Mouse (Mus musculus): ENCODE data around the gene Rora.

Gene Rora

GRCm38 (mm10) chr9:68970074-68970473 lies 316.5 kb downstream of the Rora start:
- no peak for DNase-seq

DNA sequence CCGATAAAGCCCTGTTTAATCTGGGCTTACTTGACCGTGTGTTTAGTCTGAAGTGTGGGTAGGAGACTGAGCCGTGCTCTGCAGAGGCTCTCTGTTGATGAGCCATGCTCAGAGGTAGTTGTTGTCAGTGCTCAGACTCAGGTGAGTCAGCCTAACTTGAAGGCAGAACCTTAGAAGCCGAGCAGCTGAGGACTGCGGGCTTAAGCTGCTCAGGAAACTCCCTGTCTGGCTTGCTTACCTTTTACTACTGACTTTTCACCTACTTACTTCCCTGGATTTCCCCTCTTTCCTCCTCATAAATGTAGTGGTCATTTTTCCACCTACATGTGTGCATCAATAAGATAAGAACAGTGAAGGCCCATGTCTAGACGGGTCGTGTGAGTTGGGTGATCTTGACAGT lies 318.7 kb downstream of the Rora start:
- DNase-seq, result no peak

- no peak for DNase-seq
These were observed 320.9 kb downstream of the Rora start for GRCm38 (mm10) chr9:68974517-68974916.

DNA sequence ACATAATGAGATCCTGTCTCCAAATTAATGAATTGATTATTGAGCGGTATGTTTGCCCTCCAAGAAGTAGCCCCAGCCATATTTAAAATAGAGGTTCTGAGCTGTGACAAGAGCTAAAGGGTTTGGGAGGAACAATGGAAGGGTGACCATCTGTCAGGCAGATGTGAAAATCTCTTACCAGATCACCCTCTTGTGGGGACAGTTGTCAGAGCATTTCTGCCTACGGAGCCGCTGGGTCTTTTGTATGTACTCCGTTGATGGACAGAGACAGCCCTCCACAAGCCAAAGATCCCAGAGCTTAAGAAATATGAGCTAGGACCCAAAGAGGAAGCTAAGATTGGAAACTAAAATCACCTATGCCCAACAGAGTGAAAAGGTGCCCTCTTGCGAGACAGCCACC lies 322.6 kb downstream of the Rora start:
- DNase-seq, result no peak

GRCm38 (mm10) chr9:68976851-68977250 lies 323.3 kb downstream of the Rora start:
- DNase-seq, result no peak

- DNase-seq, result no peak
These were observed 325.1 kb downstream of the Rora start for GRCm38 (mm10) chr9:68978656-68979055.

- DNase-seq, result no peak
These were observed 326.5 kb downstream of the Rora start for GRCm38 (mm10) chr9:68980041-68980440.

DNA sequence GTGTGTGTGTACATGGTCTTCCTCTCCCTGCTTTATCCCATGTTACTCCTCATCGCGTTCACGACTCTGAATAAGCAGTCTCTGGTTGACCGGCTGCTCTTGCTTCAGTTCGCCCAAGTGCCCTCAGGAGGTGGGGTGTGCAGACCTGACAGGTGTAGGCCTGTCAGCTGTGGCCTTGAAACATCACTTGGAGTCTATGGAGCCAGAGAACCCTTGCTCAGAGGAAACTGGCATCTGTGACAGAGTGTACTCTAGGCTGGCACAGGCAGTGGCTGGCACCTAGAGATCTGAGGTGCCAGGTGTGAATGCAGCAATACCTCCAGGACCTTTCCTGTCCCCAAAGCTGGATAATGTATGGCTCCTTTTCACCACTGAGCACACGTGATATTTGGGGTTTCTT lies 331.5 kb downstream of the Rora start:
- no peak for DNase-seq

DNA sequence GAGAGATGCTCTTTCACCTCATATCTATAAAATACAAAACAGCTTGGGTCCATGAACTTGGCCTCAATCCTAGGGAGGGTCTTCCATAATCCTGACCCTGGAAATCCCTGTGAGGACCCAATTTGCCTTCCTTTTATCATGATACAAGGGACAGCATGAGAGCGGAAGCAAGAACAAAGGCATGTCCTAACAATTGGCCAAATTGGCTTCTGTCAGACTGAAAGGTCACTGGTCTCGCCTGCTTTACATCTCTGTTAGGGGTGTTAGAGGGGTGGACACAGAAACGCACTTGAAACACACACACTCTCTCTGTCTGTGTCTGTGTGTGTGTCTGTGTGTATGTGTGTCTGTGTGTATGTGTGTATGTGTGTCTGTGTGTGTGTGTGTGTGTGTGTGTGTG lies 332.2 kb downstream of the Rora start:
- no peak for DNase-seq

- no peak for DNase-seq
These were observed 333.9 kb downstream of the Rora start for GRCm38 (mm10) chr9:68987290-68988042.

DNA sequence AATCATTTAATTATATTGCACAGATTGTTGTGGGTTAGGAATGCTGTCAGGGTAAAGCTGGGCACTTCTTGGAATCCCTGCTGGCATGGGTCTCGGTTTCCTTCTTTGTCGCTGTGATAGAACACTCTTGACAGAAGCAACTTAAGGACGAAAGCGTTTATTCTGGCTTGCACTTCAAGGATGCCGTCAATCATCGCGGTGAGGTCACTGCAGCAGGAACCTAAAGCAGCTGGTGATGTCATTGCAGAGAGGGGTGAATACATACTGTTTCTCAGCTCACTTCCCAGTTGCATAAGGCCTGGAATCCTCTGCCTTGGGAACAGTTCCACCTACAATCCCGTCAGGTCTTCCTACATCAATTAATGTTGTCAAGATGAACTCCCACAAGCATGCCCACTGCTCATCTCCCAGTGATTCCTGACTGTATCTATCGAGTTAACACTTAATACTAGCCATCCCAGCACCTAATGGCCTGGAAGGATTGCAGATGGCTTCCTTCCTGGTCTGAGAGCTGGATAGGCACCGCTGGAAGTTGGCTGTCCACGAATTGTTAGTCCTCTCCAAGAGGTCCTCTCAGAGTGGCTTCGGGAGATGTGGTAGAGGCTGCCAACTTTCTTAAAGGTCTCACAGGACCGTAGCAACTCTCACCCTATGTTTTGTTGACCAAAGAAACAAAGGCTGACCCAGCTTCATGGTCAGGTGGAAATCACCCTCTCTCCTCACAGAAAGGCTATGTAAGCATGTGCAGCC lies 334.8 kb downstream of the Rora start:
- DNase-seq, result no peak

GRCm38 (mm10) chr9:68989885-68990449 lies 336.4 kb downstream of the Rora start:
- no peak for DNase-seq

DNA sequence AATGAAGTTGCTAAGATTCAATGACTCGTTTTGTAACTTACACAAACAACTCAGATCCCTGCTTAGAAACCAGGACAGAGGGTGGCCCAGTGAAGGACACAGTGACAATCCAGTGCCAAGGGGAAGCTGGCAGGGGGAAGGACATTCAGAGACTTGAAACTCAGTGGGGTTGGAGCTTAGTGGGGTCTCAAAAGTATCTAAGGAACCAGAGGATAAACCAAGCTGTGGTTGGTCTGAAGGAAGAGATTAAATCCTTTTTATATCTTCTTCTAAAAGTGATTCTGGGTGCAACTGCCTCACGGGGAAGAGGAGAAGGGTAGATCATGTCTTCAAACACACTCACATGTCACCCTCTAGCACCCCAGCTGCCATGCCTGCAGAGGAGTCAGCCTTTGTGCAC lies 340.3 kb downstream of the Rora start:
- DNase-seq, result no peak

- DNase-seq, result no peak
These were observed 345.4 kb downstream of the Rora start for GRCm38 (mm10) chr9:68998961-68999360.

GRCm38 (mm10) chr9:69004514-69004913 lies 350.9 kb downstream of the Rora start:
- DNase-seq, result no peak

DNA sequence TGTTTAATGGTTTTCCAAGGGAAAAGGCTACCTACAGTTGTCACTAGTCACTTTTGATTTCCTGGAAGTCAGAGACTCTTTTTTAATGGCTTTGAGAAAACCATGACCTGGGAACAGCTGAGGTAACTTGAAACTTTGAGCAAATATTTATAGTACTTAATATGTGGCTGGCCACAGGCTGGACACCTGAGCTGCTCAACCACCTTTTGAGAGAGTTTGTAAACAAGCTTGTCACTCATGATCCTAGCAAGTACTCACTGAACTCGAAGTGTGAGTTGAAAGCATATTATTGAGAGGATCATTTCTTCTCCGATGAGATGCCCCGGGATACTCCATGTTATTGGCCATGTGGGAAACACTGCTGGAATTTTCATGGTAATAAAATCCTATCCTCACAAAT lies 353.1 kb downstream of the Rora start:
- no peak for DNase-seq

GRCm38 (mm10) chr9:69008706-69009105 lies 355.1 kb downstream of the Rora start:
- peak; percentile 54 for DNase-seq

- DNase-seq, result peak; percentile 58
These were observed 357.3 kb downstream of the Rora start for GRCm38 (mm10) chr9:69010886-69011285.

DNA sequence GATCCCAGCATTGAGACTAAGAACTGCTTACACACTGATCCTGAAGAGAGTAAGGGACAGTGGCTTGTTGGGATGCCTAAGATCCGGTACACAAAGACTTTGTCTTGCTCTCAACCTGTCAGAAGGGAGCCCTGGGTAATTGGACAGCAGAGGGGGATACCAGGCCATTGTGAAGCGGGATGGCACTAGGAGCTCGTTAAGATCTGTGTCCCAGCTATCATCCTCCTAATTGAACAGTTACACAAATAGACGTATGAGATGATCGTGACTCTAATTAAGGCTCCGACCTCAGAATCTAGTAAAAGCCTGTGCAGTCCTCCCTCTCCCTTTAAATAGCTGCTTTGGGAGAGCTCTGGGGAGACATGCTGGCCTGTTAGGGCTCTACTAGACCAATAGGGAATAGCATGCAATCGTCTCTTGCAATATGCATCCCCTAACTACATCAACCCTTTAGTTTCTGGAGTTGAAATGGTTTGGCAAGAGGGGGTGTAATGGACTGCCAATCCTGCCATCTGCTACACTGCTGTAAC lies 359.7 kb downstream of the Rora start:
- DNase-seq, result no peak

- no peak for DNase-seq
These were observed 360.6 kb downstream of the Rora start for GRCm38 (mm10) chr9:69014203-69014602.

GRCm38 (mm10) chr9:69020381-69020780 lies 366.8 kb downstream of the Rora start:
- DNase-seq, result no peak

GRCm38 (mm10) chr9:69021482-69021881 lies 367.9 kb downstream of the Rora start:
- no peak for DNase-seq

GRCm38 (mm10) chr9:69023314-69023713 lies 369.7 kb downstream of the Rora start:
- DNase-seq, result no peak

DNA sequence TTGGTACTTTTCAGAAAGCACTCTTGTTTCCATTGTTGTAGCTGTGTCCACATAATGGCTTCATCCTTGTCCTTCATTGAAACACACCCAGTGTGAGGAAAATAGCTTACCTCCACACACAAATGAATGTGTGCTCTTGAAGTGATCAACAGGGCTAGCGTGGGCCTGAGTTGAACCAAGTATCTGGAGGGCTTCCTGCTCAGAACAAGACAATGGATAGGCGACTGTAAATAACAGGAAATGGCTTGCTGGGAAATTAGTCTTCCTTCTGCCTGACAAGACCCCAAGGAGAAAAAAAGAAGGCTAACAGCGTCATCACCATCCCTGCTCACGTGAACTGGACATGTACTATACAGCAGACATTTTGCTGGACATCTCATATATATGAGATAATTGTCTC lies 374.6 kb downstream of the Rora start:
- no peak for DNase-seq

Data from kidney, adult 9 months (tissue).